Mouse (Mus musculus) urinary bladder, postnatal 14 days (tissue): ENCODE data around the gene Arrb1.

ENCODE experiments used
- DNase-seq: peaks from one replicate; pipeline ENCODE4 v3.0.0; 2021; ENCODE audit warnings: low spot score

The Arrb1 gene

GRCm38 (mm10) chr7:99632286-99632685 lies 97.0 kb downstream of the Arrb1 start:
- no peak for DNase-seq

GRCm38 (mm10) chr7:99633966-99634665 lies 98.8 kb downstream of the Arrb1 start:
- no peak for DNase-seq

GRCm38 (mm10) chr7:99641245-99641644 lies 106.0 kb downstream of the Arrb1 start:
- peak; percentile 25 for DNase-seq

GRCm38 (mm10) chr7:99642078-99642477 lies 106.8 kb downstream of the Arrb1 start:
- no peak for DNase-seq

GRCm38 (mm10) chr7:99644701-99645100 lies 109.4 kb downstream of the Arrb1 start:
- DNase-seq = no peak

- DNase-seq = peak; percentile 73
Observed at GRCm38 (mm10) chr7:99648623-99649022, 113.4 kb downstream of the Arrb1 start.

GRCm38 (mm10) chr7:99649585-99649984 lies 114.3 kb downstream of the Arrb1 start:
- no peak for DNase-seq

- DNase-seq = no peak
Observed at GRCm38 (mm10) chr7:99654244-99654643, 119.0 kb downstream of the Arrb1 start.
